Mouse (Mus musculus): ENCODE results near the gene Ckap2.

DNA sequence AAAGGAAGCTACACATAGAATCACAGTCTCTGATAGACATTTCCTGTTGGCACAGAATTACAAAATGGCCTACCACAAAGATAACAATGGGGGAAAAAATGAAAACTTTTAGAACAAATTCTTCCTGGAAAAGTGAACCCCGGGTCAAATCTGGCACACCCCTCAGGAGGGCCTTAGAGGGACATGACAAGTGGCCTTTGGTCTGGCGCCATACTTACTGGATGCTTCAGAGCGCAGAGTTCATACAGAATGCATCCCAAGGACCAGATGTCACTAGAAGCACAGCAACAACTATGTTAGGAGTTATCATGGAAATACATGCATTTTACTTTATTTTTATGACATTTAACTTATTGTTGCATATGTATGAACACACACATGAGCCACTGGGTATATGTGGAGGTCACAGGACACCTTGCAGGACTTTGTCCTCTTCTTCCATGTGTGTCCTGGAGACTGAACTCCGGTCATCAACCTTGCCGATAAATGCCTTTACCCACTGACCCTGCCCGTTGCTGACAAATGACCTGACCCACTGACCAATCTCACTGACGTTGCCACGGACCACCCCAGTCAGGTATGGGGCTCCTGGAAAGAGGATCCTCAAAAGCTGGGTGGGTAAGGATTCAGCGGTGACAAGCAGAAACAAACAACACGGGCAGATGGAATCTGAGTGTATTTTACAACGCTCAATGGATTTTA lies 35.8 kb downstream of the Ckap2 start:
- TF ChIP-seq EP300 (IDR thresholded peaks at IDR 0.05; ENCODE audit: low read depth) (no peak), CTCF (IDR thresholded peaks at IDR 0.05; ENCODE audit: low read depth) (no peak)
